Mouse (Mus musculus) cerebellum, adult 11-12 months (tissue): Measurements from ENCODE around the gene Get4.

Experiments
- DNase-seq: peaks from one replicate; pipeline ENCODE4 v3.0.0; 2022

Gene Get4

GRCm38 (mm10) chr5:139252081-139252909 lies at the start of gene Get4:
TSS of gene Get4 (plus strand) at chr5:139252324.
- DNase-seq, result peak; percentile 99

- no peak for DNase-seq
These were observed 48.8 kb upstream of the Get4 start for GRCm38 (mm10) chr5:139203312-139203711.

- DNase-seq, result no peak
These were observed 46.0 kb upstream of the Get4 start for GRCm38 (mm10) chr5:139206081-139206480.

GRCm38 (mm10) chr5:139206525-139206924 lies 45.6 kb upstream of the Get4 start:
- DNase-seq, result no peak

- DNase-seq, result no peak
These were observed 43.9 kb upstream of the Get4 start for GRCm38 (mm10) chr5:139208183-139208582.

GRCm38 (mm10) chr5:139208871-139209684 lies 43.0 kb upstream of the Get4 start:
- peak; percentile 69 for DNase-seq

- DNase-seq, result no peak
These were observed 42.5 kb upstream of the Get4 start for GRCm38 (mm10) chr5:139209685-139210026.

- no peak for DNase-seq
These were observed 40.3 kb upstream of the Get4 start for GRCm38 (mm10) chr5:139211737-139212385.

- DNase-seq, result no peak
These were observed 37.8 kb upstream of the Get4 start for GRCm38 (mm10) chr5:139214298-139214697.

GRCm38 (mm10) chr5:139215184-139215583 lies 36.9 kb upstream of the Get4 start:
- DNase-seq, result no peak

- DNase-seq, result no peak
These were observed 36.0 kb upstream of the Get4 start for GRCm38 (mm10) chr5:139216121-139216520.

- no peak for DNase-seq
These were observed 35.4 kb upstream of the Get4 start for GRCm38 (mm10) chr5:139216774-139217173.

- no peak for DNase-seq
These were observed 32.1 kb upstream of the Get4 start for GRCm38 (mm10) chr5:139220006-139220515.

GRCm38 (mm10) chr5:139220610-139221009 lies 31.5 kb upstream of the Get4 start:
- no peak for DNase-seq

GRCm38 (mm10) chr5:139223331-139223730 lies 28.8 kb upstream of the Get4 start:
- no peak for DNase-seq

GRCm38 (mm10) chr5:139227236-139227635 lies 24.9 kb upstream of the Get4 start:
- no peak for DNase-seq

GRCm38 (mm10) chr5:139227645-139228044 lies 24.5 kb upstream of the Get4 start:
- DNase-seq, result no peak

- DNase-seq, result no peak
These were observed 23.8 kb upstream of the Get4 start for GRCm38 (mm10) chr5:139228318-139228717.

GRCm38 (mm10) chr5:139229716-139230115 lies 22.4 kb upstream of the Get4 start:
- DNase-seq, result no peak

GRCm38 (mm10) chr5:139232083-139232482 lies 20.0 kb upstream of the Get4 start:
- DNase-seq, result no peak

- DNase-seq, result no peak
These were observed 17.7 kb upstream of the Get4 start for GRCm38 (mm10) chr5:139234423-139234822.

- no peak for DNase-seq
These were observed 14.7 kb upstream of the Get4 start for GRCm38 (mm10) chr5:139237436-139237835.

GRCm38 (mm10) chr5:139241022-139241761 lies 10.9 kb upstream of the Get4 start:
- no peak for DNase-seq
